Mouse (Mus musculus): ENCODE data around the gene Stpg3.

DNA sequence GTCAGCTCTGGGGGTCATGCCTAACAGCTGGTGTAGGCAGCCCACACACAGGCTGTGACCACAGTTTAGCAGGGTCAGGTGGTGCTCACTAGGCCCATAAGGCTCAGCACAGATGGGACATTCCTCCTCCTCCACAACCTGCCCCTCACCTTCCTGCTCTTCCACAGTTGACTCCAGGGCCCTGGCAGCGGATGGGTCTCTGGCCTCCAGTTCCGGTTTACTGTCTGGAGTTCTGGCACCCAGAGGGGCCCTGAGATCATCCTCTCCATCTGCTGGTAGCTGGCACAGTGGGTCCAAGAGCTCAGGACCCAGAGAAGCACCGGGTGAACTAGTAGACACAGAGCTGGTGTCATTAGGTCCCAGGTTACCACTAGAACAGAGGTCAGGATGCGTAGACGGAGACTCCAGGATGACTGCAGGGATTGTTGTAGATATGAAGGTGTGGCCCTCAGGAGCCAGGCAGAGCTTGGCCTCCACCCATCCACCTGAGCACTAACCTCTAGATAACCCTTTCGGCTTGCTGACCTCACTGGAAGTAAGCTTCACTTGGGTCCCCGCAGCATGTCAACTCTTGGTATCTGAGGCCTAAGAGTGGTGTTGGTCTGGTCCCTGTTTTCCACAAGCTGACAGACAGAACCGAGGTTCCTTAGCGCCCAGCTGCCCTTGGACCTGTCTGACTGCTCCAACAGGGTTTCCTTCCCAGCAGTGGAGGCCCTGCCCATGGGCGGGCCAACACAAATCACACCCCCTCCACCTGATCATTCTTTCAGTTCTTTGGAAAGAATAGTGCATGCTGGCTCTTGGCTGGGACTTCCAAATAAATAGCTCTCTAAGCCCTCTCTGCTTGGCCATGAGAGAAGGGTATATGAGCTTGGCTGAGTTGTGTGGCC is 32.0 kb upstream of the Stpg3 start, which contains the start of gene AL732309.1:
- TF ChIP-seq GATA1 (IDR thresholded peaks at IDR 0.05; ENCODE audit: borderline replicate concordance, low read length), result no peak
- TF ChIP-seq FLI1 (IDR thresholded peaks at IDR 0.05; ENCODE audit: low read length), result no peak

Data from megakaryocyte, embryonic 14.5 days (primary cell).